Mouse (Mus musculus): ENCODE data around the gene Foxn1.

- peak; percentile 23; the same call in 1 of the 2 replicates for TF ChIP-seq CTCF (IDR thresholded peaks at IDR 0.05)
- TF ChIP-seq EP300 (IDR thresholded peaks at IDR 0.05): no peak
Measured at GRCm38 (mm10) chr11:78421201-78422009, 35.0 kb upstream of the Foxn1 start.

Measured in lung, postnatal 0 days (tissue).